Mouse (Mus musculus): ENCODE data around the gene Mipep. TPM values are rescaled to one million over a fixed set of nuclear protein-coding genes. Genes with fewer than 3 reads are reported as not detected.

The Mipep gene
- 18.6 and 20.0 TPM in 2 replicates for polyA plus RNA-seq (2012; rRNA removed)

DNA sequence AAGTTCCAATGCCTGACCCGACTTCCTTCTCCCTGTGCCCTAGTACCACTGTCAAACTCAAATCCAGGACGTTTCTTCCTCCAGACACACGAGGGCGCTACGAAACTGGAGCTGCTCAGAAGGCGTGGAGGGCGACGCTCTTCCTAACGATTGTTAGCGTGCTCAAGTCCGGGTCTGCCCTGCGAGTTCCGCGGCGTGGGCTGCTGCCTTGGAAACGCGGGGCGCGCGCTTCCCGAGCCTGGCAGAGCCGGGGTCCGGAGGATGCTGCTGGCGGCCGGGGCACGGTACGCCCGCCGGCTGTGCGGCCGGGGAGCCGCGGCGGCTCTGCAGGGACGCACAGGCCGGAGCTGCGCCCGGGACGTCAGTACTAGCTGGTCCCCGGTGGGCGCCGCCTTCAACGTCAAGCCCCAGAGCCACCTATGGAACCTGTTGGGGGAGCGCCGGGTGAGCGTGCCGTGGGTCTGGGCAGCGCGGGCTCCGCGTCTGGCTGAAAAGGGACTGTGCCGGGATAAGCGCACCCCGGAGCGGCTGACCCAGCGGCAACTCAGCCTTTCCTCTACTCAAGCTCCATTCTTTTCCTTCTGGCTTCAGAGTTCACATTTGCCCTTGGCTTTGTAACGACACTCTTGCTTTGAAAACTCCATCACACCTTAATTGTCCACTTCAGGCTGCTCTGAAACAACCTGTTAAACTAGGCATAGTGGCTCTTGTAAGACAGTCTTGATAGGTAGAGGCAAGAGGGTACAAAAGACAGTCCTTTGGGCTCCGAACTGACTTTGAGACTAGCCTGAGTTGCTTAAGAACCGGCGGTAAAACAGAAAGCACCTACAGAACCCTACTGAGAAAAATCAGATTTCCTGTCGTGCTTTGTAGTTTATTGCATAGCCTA lies at the start of gene Mipep:
Mipep (plus strand) TSS at position 147 of the 889 bp plus-strand sequence.
- no peaks in the 10 kb centered on the region for H3K36me3 ChIP-seq (ENCODE audit: control insufficient read depth, insufficient read depth, low read length)
- WGBS, result 1% methylated on average over 61 of the region's 61 CpGs
- H3K27me3 ChIP-seq (replicated peaks; ENCODE audit: control insufficient read depth, insufficient read depth, low read length), result no peaks in the 10 kb centered on the region
- TF ChIP-seq CTCF (conservative IDR thresholded peaks at IDR 0.05; ENCODE audit: insufficient read depth, insufficient read length, low read depth, low read length) (peak; percentile 98), POLR2A (IDR thresholded peaks at IDR 0.05; ENCODE audit: low read depth, low read length) (peak; percentile 26)
- peak; percentile 92 for DNase-seq
- no peak within 1 kb of the TSS for H3K27ac ChIP-seq (ENCODE audit: insufficient read depth, low read depth, low read length)
- peak within 1 kb of the TSS; percentile 93 for H3K4me3 ChIP-seq (ENCODE audit: insufficient read depth, low read depth, low read length)
- H3K4me1 ChIP-seq (ENCODE audit: control insufficient read depth, insufficient read depth, low read length), result no peaks in the 10 kb centered on the region

DNA sequence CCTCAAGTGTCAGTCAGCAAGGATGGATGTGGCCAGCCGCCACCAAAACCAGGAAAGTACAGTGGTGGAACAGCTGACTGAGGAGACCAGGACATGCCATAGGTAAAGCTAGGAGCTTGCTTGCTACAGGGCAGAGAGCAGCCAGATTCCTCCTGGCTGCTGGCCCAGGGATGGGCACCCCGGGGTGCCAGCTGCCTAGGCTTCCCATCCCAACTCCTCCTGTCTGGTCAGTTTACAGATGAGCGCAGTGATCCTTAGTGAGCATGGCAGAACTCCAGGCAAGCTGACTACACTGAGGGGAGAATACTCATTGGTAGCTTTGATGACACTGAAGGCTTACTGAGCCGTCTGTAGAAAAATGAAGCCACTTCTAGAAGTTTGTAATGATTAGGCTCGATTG lies 49.2 kb upstream of the Mipep start:
- Histone ChIP-seq H3K4me3 (ENCODE audit: insufficient read depth, low read depth, low read length) (no peak overlapping the region), H3K27me3 (replicated peaks; ENCODE audit: control insufficient read depth, insufficient read depth, low read length) (no peaks in the 10 kb centered on the region), H3K36me3 (ENCODE audit: control insufficient read depth, insufficient read depth, low read length) (no peaks in the 10 kb centered on the region), H3K4me1 (ENCODE audit: control insufficient read depth, insufficient read depth, low read length) (peaks cover 11% of the 10 kb centered on the region), H3K27ac (ENCODE audit: insufficient read depth, low read depth, low read length) (0 out of 2 replicates have a peak overlapping the region, but pooled peaks have one; percentile 13)
- no peak for TF ChIP-seq CTCF (conservative IDR thresholded peaks at IDR 0.05; ENCODE audit: insufficient read depth, insufficient read length, low read depth, low read length)
- no peak for TF ChIP-seq POLR2A (IDR thresholded peaks at IDR 0.05; ENCODE audit: low read depth, low read length)
- WGBS, result 54% methylated on average over 5 of the region's 5 CpGs
- DNase-seq, result peak; percentile 50

DNA sequence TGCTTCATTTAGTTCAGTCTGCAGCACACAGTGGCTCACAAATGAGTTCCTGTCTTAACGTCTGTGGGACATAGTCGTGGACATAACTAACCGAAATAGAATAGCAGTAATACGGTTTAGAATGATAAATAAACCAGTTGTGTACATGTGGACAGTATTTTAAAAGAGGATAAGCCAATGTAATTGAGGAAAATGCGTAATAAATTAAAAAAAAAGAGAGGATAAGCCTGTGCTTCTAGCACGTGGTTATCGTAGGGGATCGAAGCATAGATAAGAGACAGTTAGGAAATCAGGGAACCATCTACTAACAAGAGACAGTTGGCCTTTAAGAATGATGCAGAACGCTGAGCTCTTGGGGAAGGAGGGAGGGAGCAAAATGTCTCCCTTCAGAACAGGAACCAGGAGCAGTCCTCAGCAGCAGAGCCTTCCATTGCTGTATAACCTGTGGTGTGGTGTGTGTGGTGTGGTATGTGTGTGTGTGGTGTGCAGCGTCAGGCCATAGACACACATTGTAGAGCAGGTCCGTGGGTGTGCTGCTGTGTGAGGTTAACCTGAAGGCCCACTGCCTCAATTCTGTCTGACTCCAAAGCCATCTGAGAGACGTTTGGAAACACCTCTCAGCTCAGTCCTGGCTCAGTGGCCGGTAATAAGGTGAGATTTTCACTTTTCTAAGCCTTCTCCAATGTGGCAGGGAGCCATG lies 48.4 kb upstream of the Mipep start:
- TF ChIP-seq POLR2A (IDR thresholded peaks at IDR 0.05; ENCODE audit: low read depth, low read length) (no peak), CTCF (conservative IDR thresholded peaks at IDR 0.05; ENCODE audit: insufficient read depth, insufficient read length, low read depth, low read length) (no peak)
- DNase-seq, result no peak
- no peaks in the 10 kb centered on the region for H3K36me3 ChIP-seq (ENCODE audit: control insufficient read depth, insufficient read depth, low read length)
- peak overlapping the region; percentile 17 for H3K27ac ChIP-seq (ENCODE audit: insufficient read depth, low read depth, low read length)
- H3K4me1 ChIP-seq (ENCODE audit: control insufficient read depth, insufficient read depth, low read length), result peaks cover 13% of the 10 kb centered on the region
- no peaks in the 10 kb centered on the region for H3K27me3 ChIP-seq (replicated peaks; ENCODE audit: control insufficient read depth, insufficient read depth, low read length)
- H3K4me3 ChIP-seq (ENCODE audit: insufficient read depth, low read depth, low read length), result no peak overlapping the region
- 59% methylated on average over 13 of the region's 13 CpGs for WGBS

DNA sequence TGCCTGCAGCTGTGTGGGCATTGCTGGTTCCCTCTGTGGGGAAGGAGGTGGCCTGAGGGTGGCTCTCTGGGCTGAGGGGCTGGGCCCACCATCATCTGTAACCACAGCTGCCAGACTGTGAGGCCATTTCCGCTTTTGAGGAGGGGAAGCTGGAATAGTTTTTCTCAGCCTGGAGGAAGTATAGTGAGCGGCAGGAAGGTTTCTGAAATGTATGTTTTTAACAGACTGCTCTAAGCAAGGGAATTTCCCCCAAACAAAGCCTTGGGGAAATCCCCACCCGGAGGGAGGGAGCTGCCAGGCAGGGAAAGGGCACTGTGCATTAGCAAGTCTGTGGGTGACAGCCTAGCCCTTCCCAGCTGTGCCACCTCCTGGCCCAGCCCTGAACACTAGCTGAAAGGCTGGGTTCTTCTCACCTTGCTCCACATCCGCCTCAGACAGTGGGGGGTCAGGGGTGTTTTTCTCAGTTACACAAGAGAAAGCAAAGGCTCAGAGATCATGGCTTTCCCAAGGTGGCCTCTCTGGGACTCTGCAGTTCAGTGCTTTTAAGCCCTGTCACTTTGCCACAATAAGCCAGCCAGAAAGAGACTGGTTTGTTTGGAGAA lies 47.7 kb upstream of the Mipep start:
- TF ChIP-seq CTCF (conservative IDR thresholded peaks at IDR 0.05; ENCODE audit: insufficient read depth, insufficient read length, low read depth, low read length) (peak; percentile 21; the same call in 1 of the 2 replicates), POLR2A (IDR thresholded peaks at IDR 0.05; ENCODE audit: low read depth, low read length) (no peak)
- peak; percentile 53 for DNase-seq
- Histone ChIP-seq H3K27ac (ENCODE audit: insufficient read depth, low read depth, low read length) (peak overlapping the region; percentile 17), H3K4me3 (ENCODE audit: insufficient read depth, low read depth, low read length) (no peak overlapping the region), H3K36me3 (ENCODE audit: control insufficient read depth, insufficient read depth, low read length) (no peaks in the 10 kb centered on the region), H3K27me3 (replicated peaks; ENCODE audit: control insufficient read depth, insufficient read depth, low read length) (no peaks in the 10 kb centered on the region), H3K4me1 (ENCODE audit: control insufficient read depth, insufficient read depth, low read length) (peaks cover 20% of the 10 kb centered on the region)
- 19% methylated on average over 4 of the region's 4 CpGs for WGBS

DNA sequence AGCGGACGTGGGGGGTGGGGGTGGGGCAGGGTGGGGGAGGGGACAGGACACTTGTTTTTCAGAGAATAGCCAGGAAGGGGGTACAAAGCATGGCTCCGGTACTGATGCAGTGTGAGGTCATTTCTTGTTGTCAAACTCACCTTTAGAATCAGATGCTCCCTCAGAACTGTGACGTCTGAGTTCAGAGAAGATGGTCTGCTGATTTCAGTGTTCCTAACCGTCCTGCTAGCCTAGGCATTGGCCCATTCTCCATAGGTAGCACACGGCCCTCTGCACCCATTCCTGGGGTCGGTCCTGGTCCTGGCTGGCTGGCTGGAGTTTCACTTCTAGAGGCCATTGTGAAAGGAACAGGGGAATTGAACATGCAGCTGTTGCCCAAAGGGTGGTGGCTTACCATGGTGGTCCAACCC lies 47.2 kb upstream of the Mipep start:
- Histone ChIP-seq H3K27ac (ENCODE audit: insufficient read depth, low read depth, low read length) (no peak overlapping the region), H3K4me1 (ENCODE audit: control insufficient read depth, insufficient read depth, low read length) (peaks cover 20% of the 10 kb centered on the region), H3K4me3 (ENCODE audit: insufficient read depth, low read depth, low read length) (no peak overlapping the region), H3K36me3 (ENCODE audit: control insufficient read depth, insufficient read depth, low read length) (no peaks in the 10 kb centered on the region), H3K27me3 (replicated peaks; ENCODE audit: control insufficient read depth, insufficient read depth, low read length) (no peaks in the 10 kb centered on the region)
- DNase-seq, result no peak
- 37% methylated on average over 7 of the region's 7 CpGs for WGBS
- no peak for TF ChIP-seq POLR2A (IDR thresholded peaks at IDR 0.05; ENCODE audit: low read depth, low read length)
- no peak for TF ChIP-seq CTCF (conservative IDR thresholded peaks at IDR 0.05; ENCODE audit: insufficient read depth, insufficient read length, low read depth, low read length)

DNA sequence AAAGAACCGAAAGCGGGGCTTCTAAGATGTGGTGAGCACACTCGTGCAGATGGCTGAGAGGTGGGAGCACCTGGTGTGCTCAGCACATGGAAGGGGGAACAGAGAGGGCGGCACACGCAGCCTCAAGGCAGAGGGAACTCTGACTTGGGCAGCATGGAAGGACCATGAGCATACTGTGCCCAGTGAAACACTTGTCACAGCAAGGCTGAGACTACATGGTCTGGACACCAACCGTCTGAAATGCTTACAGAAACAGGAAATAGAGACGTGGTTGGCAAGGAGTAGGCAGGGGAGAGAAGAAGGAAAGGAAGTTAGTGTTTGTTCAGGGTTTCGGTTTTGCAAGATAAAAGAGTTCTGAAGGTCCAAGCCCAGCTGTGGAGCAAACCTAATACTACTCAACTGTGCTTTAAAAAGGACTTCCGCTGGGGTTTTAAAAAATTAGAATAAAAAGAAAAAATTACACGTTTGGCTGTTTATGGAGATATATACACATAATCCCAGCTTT lies 45.9 kb upstream of the Mipep start:
- no peak for TF ChIP-seq CTCF (conservative IDR thresholded peaks at IDR 0.05; ENCODE audit: insufficient read depth, insufficient read length, low read depth, low read length)
- TF ChIP-seq POLR2A (IDR thresholded peaks at IDR 0.05; ENCODE audit: low read depth, low read length), result no peak
- H3K4me3 ChIP-seq (ENCODE audit: insufficient read depth, low read depth, low read length), result no peak overlapping the region
- no peak for DNase-seq
- H3K4me1 ChIP-seq (ENCODE audit: control insufficient read depth, insufficient read depth, low read length), result peaks cover 20% of the 10 kb centered on the region
- H3K36me3 ChIP-seq (ENCODE audit: control insufficient read depth, insufficient read depth, low read length), result no peaks in the 10 kb centered on the region
- H3K27ac ChIP-seq (ENCODE audit: insufficient read depth, low read depth, low read length), result peak overlapping the region; percentile 49; the same call in 1 of the 2 replicates
- H3K27me3 ChIP-seq (replicated peaks; ENCODE audit: control insufficient read depth, insufficient read depth, low read length), result no peaks in the 10 kb centered on the region
- 64% methylated on average over 10 of the region's 10 CpGs for WGBS

Data from kidney, adult 2 months (tissue).